Mouse (Mus musculus) midbrain, embryonic 15.5 days (tissue): ENCODE data around the gene Cwc22. TPM values are rescaled to one million over a fixed set of nuclear protein-coding genes. Genes with fewer than 3 reads are reported as not detected.

Source experiments
- ATAC-seq: fragments of 200-750 bp; cut with Nextera tagmentation; replicated peaks from 2 replicates; pipeline ENCODE4 v1.8.0; 2017; ENCODE audit warnings: moderate TSS enrichment
- H3K27ac ChIP-seq: fragments of 300-500 bp; sonication (generic); 2 replicates; pipeline ENCODE4 v1.5.1; 2015; ENCODE audit warnings: mild to moderate bottlenecking, inconsistent platforms
- H3K27me3 ChIP-seq: fragments of 300-500 bp; sonication (generic); replicated peaks from 2 replicates; pipeline ENCODE4 v1.6.1; 2015; ENCODE audit warnings: inconsistent platforms
- H3K36me3 ChIP-seq: fragments of 300-500 bp; sonication (generic); replicated peaks from 2 replicates; pipeline ENCODE4 v1.6.1; 2015; ENCODE audit warnings: inconsistent platforms
- H3K4me1 ChIP-seq: fragments of 300-500 bp; sonication (generic); 2 replicates; pipeline ENCODE4 v1.6.1; 2015; ENCODE audit warnings: inconsistent platforms
- H3K4me2 ChIP-seq: fragments of 300-500 bp; sonication (generic); 2 replicates; pipeline ENCODE4 v1.6.1; 2015; ENCODE audit warnings: inconsistent platforms, mild to moderate bottlenecking, moderate library complexity
- H3K4me3 ChIP-seq: fragments of 300-500 bp; sonication (generic); 2 replicates; pipeline ENCODE4 v1.5.1; 2015; ENCODE audit warnings: mild to moderate bottlenecking, inconsistent platforms
- H3K9ac ChIP-seq: fragments of 300-500 bp; sonication (generic); 2 replicates; pipeline ENCODE4 v1.6.1; 2015; ENCODE audit warnings: mild to moderate bottlenecking, inconsistent platforms
- H3K9me3 ChIP-seq: fragments of 300-500 bp; sonication (generic); 2 replicates; pipeline ENCODE4 v1.6.1; 2016; ENCODE audit warnings: inconsistent platforms
- WGBS: fragments of 180-500 bp; shearing (Covaris S2); methylation state at CpG from one replicate; pipeline ENCODE4 v1.1.7; 2015; ENCODE audit warnings: mixed read lengths; 5-methylcytosine and 5-hydroxymethylcytosine counted together
- polyA plus RNA-seq: library from polyadenylated mRNA; unstranded; fragments of >200 nt; fragmentation: Nextera tagmentation; extraction: Ambion mirVana; gene quantifications from 2 replicates; pipeline ENCODE4 v1.2.1, GENCODE M21; 2015

Cwc22 gene
- polyA plus RNA-seq, 1 experiment from 2014 or later: 22.9 TPM

DNA sequence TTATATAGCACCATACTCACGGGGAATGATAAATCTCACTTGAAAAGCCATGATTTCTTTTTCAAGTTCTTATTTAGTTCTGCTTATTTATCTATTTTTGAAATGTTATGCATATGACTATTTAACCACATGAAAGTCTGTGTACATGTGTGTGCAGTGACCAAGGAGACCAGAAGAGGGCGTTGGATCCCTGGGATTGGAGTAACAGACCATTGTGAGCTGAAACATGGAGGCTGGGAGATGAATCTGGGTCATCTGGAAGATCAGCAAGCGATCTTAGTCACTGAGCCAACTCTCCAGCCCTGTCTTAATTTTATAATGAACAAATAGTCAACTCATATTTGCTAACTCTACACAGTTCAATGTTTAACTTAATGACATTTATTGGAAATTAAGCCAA lies 110.4 kb downstream of the Cwc22 start:
- WGBS: 62% methylated on average over 3 of the region's 3 CpGs
- Histone ChIP-seq H3K4me2 (no peak overlapping the region), H3K9ac (no peak overlapping the region), H3K4me3 (no peak overlapping the region), H3K9me3 (no peaks in the 10 kb centered on the region), H3K27me3 (no peaks in the 10 kb centered on the region), H3K27ac (no peak overlapping the region), H3K36me3 (no peaks in the 10 kb centered on the region), H3K4me1 (no peaks in the 10 kb centered on the region)
- ATAC-seq: no peak

Other genes with a start within 250 kb of the Cwc22 start
- gene Zfp385b, start 126.7 kb downstream of the Cwc22 start, polyA plus RNA-seq: 10.9 and 13.2 TPM in 2 replicates